Mouse (Mus musculus) cerebellum, adult 18-20 months (tissue): ENCODE measurements around the gene Atp6v1g2.
A peak's percentile ranks its signal among the peaks of the same experiment; 100 is the strongest.

ENCODE experiments used
- DNase-seq, 2 experiments: peaks; one replicate each; pipeline ENCODE4 v3.0.0; 2021

Atp6v1g2 gene

DNA sequence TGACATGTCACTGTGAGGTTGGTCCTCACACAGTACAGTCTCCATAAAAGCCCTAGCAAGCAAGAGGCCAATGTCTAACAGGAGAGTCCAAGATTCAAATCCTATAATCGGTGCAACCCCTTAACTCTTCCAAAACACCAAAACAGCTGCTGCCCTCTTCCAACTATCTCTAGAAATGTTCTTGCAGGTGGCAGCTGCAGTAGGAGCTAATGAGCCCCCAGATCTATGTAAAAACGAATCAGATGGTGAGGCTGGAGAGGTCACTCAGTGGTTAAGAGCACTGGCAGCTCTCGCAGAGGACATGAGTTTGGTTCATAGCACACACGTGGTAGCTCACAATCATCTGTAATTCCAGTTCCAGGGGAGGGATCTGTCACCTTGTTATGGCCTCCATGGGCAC, 22.2 kb downstream of the Atp6v1g2 start:
- DNase-seq = no peak

DNA sequence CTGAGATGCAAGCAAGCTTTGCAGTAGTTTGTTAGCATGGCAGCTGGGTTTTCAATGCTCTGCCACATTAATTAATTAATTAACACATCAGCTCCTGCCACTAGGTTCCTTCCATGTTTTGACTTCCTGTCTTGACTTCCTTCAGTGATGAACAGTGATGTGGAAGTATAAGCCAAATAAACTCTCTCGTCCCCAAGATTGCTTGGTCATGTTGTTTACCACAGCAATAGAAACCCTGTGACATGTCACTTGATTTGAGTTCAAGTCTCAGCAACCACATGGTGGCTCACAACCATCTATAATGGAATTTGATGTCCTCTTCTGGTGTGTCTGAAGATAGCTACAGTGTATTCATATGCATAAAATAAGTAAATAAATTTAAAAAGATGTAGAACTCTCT, 23.9 kb downstream of the Atp6v1g2 start:
- no peak for DNase-seq

DNA sequence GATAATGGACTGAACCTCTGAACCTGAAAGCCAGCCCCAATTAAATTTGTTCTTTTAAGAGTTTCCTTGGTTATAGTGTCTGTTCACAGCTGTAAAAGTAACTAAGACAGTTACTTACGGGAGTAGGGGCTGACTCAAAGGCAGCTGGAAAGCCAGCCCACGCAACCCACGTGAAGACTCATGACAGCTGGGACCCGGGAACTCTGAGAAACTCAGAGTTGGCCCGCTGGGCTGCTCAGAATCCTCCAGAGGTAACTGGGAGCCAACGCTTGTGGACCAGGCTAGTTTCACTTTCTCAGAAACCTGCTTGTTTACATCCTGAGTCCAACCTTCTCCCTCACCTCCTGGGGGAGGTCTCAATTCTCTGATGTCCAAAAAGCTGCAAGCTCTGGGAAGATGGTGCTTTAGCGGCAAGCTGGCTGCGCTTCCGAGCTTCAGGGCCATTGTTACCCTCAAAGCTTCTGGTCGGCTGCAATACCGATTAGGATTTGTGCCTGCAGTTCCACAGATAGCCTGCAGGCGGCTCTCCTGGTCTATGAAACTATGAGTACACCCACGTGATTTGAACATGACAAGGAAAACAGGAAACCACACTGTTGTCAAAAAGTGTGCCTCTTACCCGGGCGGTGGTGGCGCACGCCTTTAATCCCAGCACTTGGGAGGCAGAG, 24.5 kb downstream of the Atp6v1g2 start:
- DNase-seq = peak; percentile 94 to 96

DNA sequence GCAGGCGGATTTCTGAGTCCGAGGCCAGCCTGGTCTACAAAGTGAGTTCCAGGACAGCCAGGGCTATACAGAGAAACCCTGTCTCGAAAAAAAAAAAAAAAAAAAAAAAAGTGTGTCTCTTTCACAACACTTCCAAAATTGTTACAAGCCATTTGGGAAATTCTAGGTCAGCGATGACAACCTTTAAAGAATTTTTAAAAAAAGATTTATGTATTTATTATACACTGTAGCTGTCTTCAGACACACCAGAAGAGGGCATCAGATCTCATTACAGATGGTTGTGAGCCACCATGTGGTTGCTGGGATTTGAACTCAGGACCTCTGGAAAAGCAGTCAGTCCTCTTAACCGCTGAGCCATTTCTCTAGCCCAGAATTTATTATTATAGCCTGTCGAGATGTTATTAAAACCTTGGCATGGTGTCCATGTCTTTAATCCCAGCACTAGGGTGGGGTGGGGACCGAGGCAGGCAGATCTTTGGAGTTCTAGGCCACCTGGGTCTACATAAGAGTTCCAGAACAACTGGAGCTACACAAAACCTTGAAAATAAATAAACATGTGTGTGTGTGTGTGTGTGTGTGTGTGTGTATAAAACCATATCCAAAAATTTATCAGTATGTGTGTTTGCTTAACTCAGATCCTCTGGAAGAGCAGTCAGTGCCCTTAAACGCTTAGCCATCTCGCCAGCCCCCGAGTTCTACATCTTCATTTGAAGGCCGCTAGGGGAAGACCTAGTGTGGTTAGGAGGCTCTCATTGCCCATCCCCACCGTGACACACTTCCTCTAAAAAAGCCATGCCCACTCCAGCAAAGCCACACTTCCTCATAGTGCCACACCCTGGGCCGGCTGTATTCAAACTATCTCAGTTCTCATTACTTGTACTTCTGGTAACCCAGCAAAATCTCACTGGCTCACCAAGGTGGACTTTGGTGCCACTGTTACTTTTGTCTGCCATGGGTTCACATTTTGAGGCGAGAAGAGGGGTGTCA, 25.3 kb downstream of the Atp6v1g2 start:
- no peak for DNase-seq

DNA sequence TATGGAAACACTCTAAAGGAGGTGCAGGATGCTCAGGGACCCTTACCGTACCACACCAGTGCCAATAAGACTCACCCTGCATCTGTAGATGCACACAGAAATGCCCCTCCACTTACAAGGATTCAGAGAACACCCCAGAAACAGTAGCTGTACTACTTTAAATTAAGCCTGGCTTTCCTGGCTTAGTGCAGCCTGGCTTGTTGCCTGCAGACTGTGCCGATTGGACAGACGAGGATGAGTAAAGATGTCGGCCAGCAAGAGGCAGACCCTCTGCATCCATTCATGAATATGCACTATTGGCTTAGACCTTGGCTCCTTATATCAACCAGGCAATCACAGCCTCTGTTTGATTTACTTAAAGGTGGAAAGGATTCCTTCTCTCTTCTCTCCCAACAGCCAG, 26.2 kb downstream of the Atp6v1g2 start:
- no peak for DNase-seq

DNA sequence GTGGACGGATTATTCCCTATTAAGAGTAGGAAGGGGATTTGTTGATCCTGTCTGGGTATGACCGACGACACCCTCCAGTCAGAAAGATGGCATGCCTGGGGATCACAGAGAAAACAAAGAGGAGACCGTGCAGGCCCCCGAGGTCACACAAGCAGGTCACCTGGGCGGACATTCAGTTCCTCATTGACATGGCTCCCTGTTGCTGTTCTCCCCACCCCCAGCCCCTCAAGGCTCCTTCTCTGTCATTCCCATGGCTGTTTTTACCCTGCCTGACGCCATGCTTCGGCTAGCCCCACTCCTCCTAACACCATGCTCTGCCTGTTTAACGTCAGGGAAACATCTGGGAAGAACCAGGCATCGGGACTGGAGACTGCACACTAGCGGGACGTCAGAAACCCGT, 28.2 kb downstream of the Atp6v1g2 start:
- no peak for DNase-seq

DNA sequence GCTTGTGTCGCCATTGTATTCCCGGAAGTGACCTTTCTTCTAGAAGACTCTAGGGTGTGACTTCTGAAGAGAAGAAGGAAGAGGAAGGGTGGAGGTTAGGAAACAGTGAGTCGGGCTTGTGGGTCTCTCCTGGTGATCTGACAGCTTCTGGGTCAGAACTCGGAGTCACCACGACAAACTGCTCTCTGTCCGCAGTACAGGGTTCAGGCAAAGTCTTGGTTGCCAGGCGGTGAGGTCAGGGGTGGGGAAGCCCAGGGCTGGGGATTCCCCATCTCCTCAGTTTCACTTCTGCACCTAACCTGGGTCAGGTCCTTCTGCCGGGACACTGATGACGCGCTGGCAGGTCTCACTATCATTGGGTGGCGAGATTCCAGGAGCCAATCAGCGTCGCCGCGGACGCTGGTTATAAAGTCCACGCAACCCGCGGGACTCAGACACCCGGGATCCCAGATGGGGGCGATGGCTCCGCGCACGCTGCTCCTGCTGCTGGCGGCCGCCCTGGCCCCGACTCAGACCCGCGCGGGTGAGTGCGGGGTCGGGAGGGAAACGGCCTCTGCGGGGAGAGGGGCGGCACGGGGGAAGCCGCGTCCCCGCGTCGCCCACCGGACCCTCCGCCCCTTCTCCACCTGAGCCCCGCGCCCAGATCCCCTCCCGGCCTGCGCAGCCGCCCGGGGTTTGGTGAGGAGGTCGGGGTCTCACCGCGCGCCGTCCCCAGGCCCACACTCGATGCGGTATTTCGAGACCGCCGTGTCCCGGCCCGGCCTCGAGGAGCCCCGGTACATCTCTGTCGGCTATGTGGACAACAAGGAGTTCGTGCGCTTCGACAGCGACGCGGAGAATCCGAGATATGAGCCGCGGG, 29.4 kb downstream of the Atp6v1g2 start, which contains the start of gene H2-D1:
Gene H2-D1, plus strand, starts transcription at position 67 of the 859 bp plus-strand sequence.
- peak; percentile 97 to 98 for DNase-seq

DNA sequence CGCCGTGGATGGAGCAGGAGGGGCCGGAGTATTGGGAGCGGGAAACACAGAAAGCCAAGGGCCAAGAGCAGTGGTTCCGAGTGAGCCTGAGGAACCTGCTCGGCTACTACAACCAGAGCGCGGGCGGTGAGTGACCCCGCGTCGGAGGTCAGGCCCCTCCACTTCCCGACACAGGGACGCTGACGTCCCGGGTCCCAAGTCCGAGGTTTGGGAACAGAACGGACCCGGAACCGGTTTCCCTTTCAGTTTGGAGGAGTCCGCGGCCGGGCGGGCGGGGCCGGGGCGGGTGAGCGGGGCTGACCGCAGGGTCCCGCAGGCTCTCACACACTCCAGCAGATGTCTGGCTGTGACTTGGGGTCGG, 30.0 kb downstream of the Atp6v1g2 start:
- DNase-seq = no peak

DNA sequence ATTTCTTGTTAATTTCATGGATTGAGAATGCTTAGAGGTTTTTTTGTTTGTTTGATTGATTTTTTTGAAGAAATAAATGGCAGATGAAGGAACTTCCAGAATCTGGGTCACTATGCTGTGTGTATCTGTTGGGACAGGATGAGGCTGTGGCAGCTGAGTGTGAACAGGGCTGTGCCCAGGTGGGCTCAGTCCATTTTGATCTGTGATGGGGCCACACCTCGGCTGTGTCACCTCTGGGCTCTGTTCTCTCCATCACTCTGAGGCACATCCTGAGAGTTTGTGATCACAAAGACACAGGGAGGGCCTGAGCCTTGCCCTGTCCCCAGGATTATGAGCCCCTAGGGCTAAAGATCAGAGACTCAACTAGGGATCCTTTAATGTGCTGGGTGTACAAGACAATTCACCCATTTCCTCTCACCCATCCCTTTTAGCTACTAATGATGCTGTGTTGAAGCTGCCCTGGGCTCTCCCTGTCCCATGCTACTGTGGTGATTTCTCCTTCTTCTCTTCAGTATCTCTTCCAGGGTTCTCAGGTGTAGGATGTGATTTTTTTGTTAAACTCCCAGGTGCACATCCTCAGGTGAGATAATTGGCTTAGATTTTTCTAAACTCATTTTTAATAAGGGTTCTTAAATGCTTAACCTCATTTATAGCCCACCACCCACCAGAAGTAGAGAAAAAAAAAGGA, 34.1 kb downstream of the Atp6v1g2 start:
- no peak for DNase-seq

DNA sequence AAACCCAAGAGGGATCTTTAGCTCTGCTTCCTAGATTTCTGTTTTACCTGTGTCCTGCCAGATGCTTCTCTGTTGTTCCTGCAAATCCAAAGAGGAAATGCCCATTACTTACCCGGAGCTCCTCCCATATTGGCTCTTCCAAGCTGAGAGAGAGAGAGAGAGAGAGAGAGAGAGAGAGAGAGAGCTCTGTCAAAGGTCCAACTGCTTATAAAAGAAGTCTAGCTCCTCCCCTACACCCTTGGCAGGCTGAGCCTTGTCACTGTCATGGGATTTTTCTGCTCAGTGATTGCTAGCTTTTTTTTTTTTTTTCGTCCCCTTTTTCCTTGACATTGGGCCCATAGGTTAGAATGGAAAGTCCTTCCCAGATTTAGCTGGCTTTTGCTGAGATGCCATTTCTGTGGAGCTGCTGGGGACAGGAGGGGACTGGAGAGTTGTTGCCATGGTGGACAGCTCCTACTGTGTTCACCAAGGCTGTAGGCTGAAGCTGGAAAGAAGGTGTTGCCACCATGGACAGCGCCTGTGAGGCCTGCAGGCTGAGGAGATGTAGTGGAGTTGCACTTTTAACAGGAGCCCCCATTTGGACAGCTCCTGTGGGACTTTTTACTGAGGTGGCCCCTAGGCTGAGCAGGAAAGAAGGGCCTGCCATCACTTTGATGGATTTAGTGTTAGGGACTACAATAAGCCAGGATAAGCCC, 36.3 kb downstream of the Atp6v1g2 start:
- DNase-seq = no peak

DNA sequence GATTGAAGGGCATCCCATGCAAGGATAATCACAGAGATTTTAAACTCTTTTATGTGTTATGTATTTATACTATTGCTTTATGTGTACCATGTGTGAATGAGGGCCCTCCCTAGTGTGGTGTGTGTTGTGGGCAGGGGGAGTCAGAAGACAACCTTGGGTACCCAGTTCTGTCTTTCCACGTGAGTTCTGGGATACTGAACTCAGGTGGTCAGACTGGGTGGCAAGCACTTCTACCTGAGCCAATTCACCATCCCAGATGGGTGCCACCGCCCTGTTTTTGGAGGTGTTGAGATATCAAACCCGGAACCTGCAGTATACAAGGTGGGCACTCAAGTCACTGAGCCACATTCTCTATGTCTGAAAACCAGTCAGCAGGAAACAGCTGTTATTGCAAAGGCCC, 38.8 kb downstream of the Atp6v1g2 start:
- no peak for DNase-seq

DNA sequence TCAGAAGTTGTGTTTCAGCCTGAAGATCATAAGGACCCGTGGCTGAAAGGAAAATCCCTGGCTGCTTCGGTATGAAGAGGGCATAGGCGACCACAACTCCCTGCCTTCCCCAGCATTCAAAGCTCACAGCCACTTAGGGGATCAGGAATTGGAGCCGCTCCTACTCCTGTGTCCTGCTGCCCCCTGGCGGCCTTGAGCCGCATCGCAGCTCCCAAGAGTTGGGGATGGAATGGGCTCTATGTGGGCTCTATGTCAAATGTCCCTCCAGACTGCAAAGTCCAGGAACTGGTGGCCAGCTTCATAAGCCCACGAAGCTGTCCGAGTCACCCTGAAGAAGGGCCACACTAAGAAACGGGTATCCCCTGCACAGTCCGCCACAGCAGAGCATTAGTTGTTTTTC, 41.3 kb downstream of the Atp6v1g2 start:
- peak; percentile 81 to 91 for DNase-seq

DNA sequence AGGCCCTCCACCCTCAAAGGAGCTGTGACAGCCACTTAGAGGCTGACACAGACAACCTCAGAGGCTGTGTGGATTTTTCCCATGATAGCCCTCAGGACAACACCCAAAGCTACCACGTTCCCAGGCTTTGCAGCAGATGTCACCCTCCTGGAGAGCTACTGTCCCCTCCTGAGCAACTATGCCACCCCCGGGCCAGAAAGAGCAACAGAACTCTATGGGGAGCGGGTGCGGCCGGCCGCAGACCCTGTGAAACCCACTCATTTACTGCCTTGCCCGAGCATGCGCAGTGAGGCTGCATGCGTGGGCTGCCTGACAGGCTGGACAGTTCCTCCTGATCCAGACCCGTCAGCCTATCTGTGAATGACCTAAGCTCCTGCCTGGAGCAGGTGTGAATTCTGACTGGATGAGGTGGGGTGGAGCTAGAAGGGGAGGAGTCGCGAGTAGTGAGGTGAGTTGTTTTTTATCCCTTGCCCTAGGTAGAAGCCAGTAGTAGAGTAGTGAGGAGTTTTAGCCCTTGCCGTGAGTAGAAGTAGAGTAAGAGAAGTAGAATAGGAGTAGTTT, 42.9 kb downstream of the Atp6v1g2 start:
- no peak for DNase-seq

DNA sequence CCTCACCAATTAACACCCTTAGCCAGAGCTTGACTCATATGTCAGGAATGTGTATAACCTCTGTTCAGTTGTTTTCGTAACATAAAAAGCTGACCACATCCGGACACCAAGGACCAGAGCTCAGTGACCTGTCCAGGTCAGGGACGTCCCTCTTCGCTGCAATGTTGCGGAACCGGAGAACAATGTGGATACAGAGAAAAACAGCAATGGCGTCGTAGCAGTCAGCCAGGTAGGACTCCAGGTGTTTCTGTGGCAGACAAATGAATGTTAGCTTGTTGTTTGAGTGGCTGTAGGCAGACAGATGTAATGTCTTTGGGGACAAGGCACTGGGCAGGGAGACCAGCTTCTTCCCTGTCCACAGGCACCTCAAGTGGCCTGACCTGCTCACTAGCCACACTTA, 44.6 kb downstream of the Atp6v1g2 start:
- no peak for DNase-seq

DNA sequence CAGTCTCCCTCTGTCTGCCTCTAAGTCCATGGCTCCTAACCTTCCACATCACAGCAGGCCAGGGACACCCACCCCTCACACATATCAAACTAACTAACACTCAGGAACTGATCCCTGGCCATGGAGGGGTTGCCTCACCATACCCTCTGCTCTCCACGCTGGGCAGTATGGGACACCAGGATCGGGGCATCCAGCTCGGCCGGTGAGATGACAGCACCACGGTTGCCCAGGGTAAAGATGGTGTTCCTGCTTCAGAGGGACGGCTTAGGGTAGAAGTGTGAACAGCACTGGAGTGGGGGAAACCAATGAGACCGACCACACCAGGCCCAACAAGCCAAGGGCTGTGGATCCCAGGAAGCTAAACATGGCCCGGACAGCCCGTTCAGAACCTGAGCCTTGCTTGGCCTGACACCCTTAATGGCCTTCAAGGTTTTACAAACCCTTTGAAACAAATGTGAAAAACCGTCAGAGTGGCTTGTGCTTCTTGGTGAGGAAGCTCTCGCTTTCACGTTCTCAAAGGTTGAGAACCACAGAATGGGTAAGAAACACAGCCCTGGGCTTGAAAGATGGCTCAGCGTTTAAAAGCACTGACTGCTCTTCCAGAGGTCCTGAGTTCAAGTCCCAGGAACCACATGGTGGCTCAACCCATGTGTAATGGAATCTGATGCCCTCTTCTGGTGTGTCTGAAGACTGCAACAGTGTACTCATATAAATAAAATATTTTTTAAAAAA, 45.7 kb downstream of the Atp6v1g2 start:
- no peak for DNase-seq

DNA sequence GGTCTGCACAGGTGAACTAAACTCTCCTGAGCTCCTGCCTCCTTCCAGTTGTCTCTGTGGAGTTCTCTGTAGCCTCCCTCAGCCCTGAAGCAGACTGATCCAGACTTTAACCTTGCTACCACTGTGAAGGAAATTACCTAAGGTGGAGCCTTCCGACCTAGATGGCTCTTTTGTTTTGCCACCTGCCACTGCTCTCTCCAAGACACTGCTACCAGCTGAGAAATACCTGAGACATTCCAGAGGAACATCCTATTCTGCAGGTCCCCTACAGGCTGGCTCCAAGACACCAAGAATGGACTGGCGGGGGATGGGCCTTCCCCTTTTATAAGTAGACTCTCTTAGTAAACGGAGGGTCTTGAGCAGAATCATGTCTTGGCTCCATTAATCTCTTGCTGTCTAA, 46.8 kb downstream of the Atp6v1g2 start:
- no peak for DNase-seq

DNA sequence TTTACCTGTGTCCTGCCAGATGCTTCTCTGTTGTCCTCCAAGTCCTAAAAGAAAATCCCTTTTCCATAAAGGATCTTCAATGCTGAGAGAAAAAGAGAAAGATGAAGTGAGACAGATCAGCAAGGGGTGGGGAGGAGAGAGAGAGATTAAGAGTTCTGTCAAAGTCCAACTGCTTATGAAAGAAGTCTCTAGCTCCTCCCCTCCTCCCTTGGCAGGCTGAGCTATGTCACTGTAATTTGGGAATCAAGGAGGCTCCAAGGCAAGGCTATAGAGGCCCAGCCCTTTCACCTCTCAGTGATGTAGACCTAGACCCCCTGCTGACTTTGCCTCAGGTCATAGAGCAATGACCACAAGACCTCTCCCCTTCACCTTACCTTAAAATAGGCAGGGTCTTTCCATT, 52.0 kb downstream of the Atp6v1g2 start:
- DNase-seq = no peak
